Mouse (Mus musculus) left cerebral cortex, postnatal 36 days (tissue): ENCODE data around the gene Dlgap1. TPM values are rescaled to one million over a fixed set of nuclear protein-coding genes. Genes with fewer than 3 reads are reported as not detected.

ENCODE experiments used
- DNase-seq, 2 experiments: peaks; one replicate each; pipeline ENCODE4 v3.0.0; 2021 to 2022; ENCODE audit warnings: low spot score in 2 of 2, mixed read lengths in 1 of 2
- intact Hi-C: fragments of 180-260 bp; cut with DNase I; formaldehyde crosslinking; loops from one replicate; pipeline ENCODE4 v1.15.1; 2025
- microRNA-seq: library from miRNA; unstranded; fragments of <30 nt; microRNA quantifications from one replicate; pipeline ENCODE4 v1.2.0, GENCODE M21; 2022
- total RNA-seq, 2 experiments: library from RNA; stranded (reverse); gene quantifications; 2 replicates each; pipeline ENCODE4 v1.2.3; 2021

Dlgap1 gene
- total RNA-seq, 2 experiments from 2014 or later = 466 to 468 TPM

DNA sequence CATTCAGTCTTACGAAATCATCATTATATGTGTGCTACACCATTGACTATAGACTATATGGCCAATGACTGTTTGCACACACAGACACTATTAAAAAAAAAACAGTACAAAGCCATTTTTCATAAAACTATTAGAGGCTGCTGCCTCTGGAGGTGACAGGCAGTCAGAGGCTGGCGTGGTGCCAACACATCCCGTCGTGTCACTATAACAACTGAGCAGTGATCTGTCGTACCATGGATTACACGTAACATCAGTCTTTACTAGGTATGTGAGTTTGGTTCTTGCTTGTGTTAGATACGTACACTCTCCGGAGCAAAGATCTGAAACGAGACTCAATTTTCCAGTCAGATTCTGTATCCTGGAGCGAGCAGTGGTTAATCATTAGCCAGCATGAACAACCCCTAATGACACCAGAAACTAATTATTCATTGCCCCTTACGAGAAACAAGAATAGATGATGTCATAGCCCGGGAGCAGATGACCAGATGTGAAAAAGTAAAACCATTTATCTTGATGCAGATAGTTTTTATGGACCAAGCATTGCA lies 888.1 kb downstream of the Dlgap1 start:
- intact Hi-C loops = no loop called here
- no peak for DNase-seq

DNA sequence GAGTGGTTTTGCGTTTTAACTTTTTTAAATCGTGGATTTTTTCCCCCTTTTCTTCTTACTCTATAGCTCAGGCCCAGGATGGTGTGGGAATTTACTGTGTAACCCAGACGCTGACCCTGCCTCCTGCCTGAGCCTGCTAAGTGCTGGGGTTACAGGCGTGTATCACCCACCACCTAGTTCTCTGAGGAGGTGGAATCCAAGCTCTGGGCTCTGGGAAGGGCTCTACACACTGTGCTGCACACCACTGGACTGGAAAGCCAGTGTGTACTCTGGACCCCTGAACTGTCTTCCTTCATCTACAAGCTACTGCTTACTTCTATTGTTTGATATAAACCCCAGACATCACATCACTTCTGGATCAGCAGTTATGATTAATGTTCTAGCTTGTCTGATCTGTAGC lies 889.9 kb downstream of the Dlgap1 start:
- intact Hi-C loops = no loop called here

DNA sequence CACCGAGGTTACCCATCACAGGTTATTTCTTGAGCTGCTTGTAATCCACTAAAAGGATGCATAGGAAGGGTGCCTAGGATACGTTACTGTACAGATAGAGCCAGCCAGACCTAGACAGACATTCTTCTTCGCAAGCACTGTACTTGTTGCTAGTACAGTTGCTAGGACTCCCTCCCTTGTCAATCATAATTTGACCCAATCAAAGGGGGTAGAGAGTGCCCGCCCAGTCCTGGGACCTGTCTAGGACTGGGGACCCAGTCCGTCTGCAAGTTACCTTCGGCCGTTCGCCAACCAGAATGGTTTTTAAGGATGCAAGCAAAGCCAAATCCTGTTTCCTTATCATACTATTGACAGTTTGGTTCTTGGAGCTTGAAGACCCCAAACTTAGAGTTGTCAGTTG lies 895.2 kb downstream of the Dlgap1 start:
- intact Hi-C loops = no loop called here
- DNase-seq = no peak

More for the DNA sequence above, 889.9 kb downstream of the Dlgap1 start:
- DNase-seq = no peak

DNA sequence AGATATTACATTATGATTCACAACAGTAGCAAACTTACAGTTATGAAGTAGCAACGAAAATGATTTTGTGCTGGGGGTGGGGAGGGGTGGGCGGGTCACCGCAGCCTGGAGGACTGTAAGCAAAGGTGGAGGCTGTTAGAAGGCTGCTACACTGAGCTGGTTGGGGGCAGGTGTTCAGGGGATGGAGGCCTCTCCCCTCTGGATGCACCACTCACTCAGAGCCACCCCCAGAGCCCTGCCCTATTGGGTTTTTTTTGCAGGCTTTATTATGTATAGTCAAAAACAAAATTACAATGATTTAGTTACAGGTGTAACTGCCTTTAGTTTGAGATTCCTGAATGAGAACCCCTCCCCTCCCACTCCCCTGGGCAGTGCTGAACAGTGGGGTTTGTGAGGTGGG lies 895.8 kb downstream of the Dlgap1 start:
- DNase-seq = no peak
- intact Hi-C loops = no loop called here

DNA sequence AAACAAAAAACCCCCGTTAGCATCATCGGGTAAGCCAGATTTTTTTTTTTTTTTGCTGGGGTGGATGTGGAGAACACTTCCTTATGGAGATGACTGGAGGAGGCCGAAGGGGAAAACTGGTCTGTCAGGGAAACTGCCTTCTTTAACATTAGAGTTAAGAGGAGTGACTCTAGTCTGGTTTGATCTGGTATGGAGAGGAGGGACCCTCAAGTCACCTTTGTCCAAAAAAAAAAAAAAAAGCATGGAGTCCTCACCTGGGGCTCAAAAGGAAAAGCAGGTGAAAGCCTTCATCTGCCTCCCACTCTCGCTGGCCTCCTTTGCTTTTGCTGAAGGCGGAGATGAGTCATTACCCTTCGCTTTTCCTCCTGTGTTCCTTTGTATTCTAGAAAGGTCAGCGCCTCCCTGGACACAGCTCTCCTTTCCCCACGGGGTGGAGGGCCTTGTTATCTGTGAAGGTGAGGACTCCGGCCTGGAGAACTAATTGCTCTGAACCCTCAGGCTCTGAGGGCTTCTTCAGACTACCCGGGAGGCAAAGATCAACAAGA lies 896.3 kb downstream of the Dlgap1 start:
- intact Hi-C loops = no loop called here

DNA sequence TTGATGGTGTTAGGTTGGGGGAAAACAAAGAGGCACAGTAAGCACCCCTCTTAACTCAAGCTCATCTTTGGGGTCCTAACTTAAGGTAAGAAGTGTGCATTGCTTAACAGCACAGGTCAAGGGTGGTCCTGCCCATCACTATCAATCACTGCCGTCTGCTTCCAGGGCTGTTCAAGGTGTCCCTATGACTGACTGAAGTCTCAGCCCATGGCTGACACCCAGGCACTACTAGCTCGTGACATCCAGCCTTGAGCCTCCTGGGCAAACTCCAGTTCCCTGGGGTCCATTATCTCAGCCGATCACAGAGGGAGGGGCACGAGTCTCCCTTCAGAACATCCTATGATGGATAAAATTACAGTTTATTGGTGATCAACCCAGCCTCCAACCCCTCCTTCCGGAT lies 897.2 kb downstream of the Dlgap1 start:
- DNase-seq = no peak
- intact Hi-C loops = no loop called here

More for the DNA sequence above, 896.3 kb downstream of the Dlgap1 start:
- no peak for DNase-seq

DNA sequence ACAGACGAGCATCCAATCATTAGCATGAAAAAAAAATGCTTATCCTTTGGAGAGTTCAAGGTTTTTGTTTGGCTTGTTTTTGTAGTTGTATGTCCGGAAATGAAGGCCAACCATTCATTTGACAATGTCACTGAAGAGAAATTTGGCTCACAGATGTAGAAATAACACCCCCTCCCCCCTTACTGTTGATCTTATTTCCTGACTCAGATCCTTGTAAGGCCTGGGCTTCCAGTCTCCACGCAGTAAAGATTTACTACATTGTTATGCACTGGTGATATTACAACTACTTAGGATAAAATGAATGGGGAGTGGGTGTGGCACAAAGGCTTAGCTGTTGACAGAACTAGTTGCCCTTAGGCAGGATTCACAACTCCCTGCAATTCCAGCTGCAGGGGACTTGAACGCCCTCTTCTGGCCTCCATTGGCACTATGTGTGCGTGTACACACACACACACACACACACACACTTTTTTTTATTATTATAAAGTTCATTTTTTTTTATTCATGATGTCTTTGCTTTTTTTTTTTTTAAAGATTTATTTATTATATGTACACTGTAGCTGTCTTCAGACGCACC lies 897.8 kb downstream of the Dlgap1 start:
- intact Hi-C loops = no loop called here
- no peak for DNase-seq

DNA sequence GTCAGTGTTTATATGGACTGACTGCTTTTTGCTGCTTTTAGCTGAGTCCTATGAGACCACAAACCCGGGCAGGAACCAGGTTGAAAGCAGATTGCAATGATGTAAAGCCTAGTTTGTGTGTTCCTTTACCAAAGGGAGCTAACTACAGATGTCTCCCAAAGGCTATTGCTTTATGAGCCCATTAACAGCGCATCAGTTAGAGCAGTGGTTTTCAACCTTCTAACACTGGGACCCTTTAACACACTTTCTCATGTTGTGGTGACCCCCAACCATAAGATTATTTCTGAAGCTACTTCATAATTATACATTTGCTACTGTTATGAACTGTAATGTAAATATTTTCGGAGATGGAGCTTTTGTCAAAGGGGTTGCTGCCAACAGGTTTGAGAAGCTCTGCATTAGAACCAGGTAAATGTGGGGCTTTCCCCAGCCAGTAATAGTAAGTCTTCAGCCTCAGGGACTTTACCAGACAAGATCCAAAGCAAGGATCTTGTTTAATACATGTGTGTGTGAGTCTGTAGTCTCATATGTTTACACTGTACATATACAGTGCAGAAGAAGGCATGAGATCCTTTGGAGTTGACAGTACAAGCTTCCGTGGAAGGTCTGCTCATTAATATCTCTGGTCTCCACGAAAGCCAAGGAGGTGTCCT lies 899.8 kb downstream of the Dlgap1 start:
- intact Hi-C loops = no loop called here
- no peak for DNase-seq

DNA sequence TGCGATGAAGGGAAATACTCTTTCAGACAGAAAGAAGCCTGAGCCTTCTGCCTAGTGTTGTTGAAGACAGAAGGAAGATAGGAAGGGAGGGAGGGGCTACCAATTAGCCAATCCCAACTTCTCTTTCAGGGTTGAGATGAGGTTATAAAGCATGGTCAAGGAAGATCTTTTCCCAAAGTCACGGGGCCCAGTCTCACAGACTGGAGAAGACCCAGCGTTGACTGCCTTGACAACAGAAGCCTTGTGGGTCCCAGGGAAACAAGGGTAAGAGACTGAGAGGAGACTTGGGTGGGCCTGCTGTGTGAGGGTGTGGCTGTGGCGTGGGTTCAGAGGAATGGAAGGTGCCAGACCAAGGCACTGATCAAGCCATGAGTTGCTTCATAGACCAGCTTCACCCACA lies 901.7 kb downstream of the Dlgap1 start:
- intact Hi-C loops = no loop called here
- no peak for DNase-seq

Small RNA genes within 50 kb of the gene (microRNA-seq; reads per million reads assigned to microRNA genes)
- gene Mir1195 = not detected
